Mouse (Mus musculus): ENCODE measurements at regions not wholly inside any gene's neighbourhood (a gene's known extent, or its start where the extent isn't known, plus 50 kb on each side); places are given as distances from the start of the nearest gene placed in this dataset.

DNA sequence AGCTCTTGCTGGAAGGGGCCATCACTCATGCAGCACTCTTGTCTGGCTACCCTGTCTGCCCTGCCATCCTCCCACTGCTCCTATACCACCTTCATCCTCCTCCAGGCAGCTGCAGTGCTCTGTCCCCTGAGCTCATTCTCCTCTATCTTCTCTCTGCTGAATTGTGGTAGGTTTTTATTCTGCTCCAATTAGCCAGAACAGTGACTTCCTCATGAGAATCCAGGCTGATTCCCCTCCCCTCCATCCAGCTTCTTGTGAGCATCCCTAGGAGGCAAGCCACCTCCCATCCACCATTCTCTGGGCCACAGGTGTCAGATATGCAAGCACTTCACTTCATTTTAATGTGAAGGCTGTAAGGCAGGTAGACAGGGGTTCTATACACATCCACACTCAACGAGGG, 132.1 kb downstream of the Wscd1 start:
- Histone ChIP-seq H3K4me2 (no peak overlapping the region), H3K9ac (no peak overlapping the region), H3K4me1 (no peaks in the 10 kb centered on the region), H3K4me3 (replicated peaks) (no peak overlapping the region), H3K9me3 (no peaks in the 10 kb centered on the region), H3K36me3 (replicated peaks) (no peaks in the 10 kb centered on the region), H3K27ac (no peak overlapping the region), H3K27me3 (no peaks in the 10 kb centered on the region)
- ATAC-seq (ENCODE audit: low FRiP score): no peak
- 58% methylated on average over 1 of the region's 1 CpGs for WGBS

DNA sequence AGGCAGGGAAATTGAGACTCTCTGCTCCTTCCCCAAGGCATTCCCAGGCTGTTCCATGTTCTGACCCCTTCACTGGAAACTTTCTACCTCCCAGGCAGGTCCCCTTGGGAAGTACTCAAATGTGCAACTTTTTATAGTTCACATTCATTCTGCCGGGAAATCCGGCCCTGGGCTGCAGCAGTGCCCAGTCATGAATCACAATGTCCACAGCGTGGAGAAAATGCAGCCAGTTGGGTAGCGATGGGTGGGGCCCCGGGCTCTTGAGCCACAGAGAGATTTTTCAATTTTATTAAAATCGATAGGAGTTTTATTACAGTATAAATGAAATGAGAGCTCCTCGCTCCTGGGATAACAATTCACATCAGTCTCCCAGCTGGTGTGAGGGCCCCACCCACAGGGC, 121.6 kb downstream of the Wscd1 start:
- WGBS: 81% methylated on average over 7 of the region's 7 CpGs
- Histone ChIP-seq H3K4me1 (no peaks in the 10 kb centered on the region), H3K27ac (no peak overlapping the region), H3K27me3 (no peaks in the 10 kb centered on the region), H3K9me3 (no peaks in the 10 kb centered on the region), H3K4me2 (no peak overlapping the region), H3K36me3 (replicated peaks) (no peaks in the 10 kb centered on the region), H3K9ac (no peak overlapping the region), H3K4me3 (replicated peaks) (no peak overlapping the region)
- ATAC-seq (ENCODE audit: low FRiP score): no peak

DNA sequence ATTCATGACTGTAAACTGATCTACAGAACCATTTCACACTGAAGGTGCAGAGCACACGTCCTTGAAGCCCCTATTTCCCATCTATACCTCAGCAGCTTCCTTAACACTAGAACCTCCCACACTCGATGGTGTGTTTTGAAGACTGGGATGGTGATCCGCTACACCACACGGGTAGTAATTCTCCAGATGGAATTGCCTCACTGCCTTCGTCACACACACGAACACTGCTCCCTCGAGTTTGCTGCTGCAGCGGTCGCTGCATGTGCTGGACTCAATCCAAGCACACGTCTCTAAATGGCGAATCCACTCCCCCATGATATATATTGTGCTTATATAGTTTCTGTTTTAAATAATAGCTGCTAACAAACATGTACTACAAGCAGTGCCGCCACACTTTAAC, 117.0 kb downstream of the Wscd1 start:
- H3K4me2 ChIP-seq: no peak overlapping the region
- no peak overlapping the region for H3K27ac ChIP-seq
- H3K36me3 ChIP-seq (replicated peaks): no peaks in the 10 kb centered on the region
- no peak for ATAC-seq (ENCODE audit: low FRiP score)
- no peak overlapping the region for H3K4me3 ChIP-seq (replicated peaks)
- H3K4me1 ChIP-seq: no peaks in the 10 kb centered on the region
- WGBS: 82% methylated on average over 12 of the region's 12 CpGs
- H3K9ac ChIP-seq: no peak overlapping the region
- H3K27me3 ChIP-seq: no peaks in the 10 kb centered on the region
- H3K9me3 ChIP-seq: no peaks in the 10 kb centered on the region

DNA sequence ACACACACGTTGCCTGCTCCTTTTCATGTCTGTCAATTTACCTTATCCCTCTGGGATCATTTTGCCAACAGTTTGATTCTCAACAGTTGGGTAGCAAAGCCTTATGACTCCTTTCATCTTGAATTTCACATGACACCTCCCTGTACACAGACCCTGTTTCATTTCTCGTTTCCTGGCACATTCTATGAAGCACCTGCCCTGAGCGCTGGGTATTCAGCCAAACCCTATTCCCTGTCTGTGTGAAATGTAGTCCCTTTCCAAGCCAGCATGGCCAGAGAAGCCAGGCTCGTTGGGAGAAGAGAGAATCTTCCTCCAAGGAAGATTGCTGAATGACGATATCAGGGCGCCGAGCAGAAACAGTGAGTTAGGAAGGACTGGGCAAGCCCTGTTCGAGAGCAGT, 108.2 kb downstream of the Wscd1 start:
- Histone ChIP-seq H3K9ac (no peak overlapping the region), H3K36me3 (replicated peaks) (no peaks in the 10 kb centered on the region), H3K4me2 (no peak overlapping the region), H3K9me3 (no peaks in the 10 kb centered on the region), H3K4me3 (replicated peaks) (no peak overlapping the region), H3K27ac (no peak overlapping the region), H3K4me1 (no peaks in the 10 kb centered on the region), H3K27me3 (no peaks in the 10 kb centered on the region)
- WGBS: 87% methylated on average over 8 of the region's 8 CpGs
- no peak for ATAC-seq (ENCODE audit: low FRiP score)

DNA sequence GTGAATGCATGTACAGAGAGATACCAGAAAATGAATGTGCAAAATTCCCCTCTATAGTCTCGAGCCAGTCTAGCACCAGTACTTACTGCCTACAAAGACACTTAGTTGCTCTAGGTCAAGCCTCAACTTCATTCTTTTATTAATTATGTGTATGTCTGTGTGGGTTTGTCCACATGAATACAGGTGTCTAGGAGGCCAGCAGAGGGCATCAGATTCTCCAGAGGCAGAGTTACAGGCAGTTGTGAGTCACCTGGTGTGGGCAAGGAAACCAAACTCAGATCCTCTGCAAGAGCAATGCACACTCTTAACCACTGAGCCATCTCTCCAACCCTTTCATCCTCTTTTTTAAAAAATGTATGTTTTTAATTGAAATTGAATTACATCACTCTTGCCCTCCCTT, 105.8 kb downstream of the Wscd1 start:
- no peak overlapping the region for H3K4me3 ChIP-seq (replicated peaks)
- no peaks in the 10 kb centered on the region for H3K9me3 ChIP-seq
- no peaks in the 10 kb centered on the region for H3K27me3 ChIP-seq
- H3K9ac ChIP-seq: no peak overlapping the region
- WGBS: 82% methylated on average over 1 of the region's 1 CpGs
- H3K4me1 ChIP-seq: no peaks in the 10 kb centered on the region
- H3K4me2 ChIP-seq: no peak overlapping the region
- no peak for ATAC-seq (ENCODE audit: low FRiP score)
- no peak overlapping the region for H3K27ac ChIP-seq
- H3K36me3 ChIP-seq (replicated peaks): no peaks in the 10 kb centered on the region

DNA sequence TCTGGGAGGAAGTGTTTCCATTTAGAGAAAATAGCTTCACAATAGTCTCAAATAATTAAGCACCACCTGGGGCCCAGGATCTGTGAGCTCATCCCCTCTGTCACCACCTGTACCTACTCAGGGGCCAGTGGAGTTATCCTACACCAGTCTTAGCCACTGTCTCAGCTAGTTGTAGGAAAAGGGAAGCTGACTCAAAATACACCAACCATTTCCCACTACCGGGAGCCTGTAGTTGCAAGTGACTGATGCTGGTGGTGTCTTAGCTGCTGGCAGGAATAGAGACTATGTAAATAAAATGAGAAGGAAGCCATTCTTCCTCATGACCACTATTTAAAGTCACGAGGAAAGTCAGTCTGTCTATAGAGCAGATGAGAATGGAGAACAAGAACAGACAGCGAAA, 105.3 kb downstream of the Wscd1 start:
- WGBS: 87% methylated on average over 3 of the region's 3 CpGs
- H3K9ac ChIP-seq: no peak overlapping the region
- no peaks in the 10 kb centered on the region for H3K4me1 ChIP-seq

DNA sequence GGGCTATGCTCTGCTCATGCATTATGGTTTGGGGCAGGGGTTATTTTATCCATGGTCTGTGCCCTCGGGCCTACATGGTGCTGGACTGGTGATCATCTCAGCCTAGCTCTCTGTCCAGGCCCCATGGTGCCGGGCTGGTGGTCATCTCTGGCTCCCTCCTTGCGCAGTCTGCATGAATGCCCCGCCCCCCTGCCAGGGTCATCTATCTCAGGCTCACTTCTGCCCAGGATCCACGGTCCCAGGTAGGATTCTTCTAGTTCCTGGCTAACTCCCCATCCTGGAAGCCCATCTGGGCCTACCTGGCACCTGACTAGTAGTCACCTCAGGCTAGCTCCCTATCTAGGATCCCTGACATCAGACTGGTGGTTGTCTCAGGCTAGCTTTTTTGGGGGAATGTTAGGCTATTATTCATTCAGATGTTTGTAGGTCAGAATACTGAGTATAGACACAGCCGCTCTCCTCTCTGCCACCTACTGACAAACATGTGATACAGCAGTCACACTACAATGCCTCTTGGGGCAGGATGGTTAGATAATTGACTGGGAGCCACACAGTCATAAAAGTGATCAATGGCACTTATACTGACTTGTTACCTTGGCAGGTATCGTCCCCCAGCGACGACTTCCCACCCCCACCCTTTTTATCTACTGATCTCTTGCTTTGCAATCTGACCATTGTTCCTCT, 98.1 kb downstream of the Wscd1 start:
- WGBS: 68% methylated on average over 9 of the region's 9 CpGs
- Histone ChIP-seq H3K4me3 (replicated peaks) (no peak overlapping the region), H3K9ac (no peak overlapping the region), H3K4me1 (no peaks in the 10 kb centered on the region; the same call in 1 of the 2 replicates), H3K9me3 (no peaks in the 10 kb centered on the region), H3K27me3 (no peaks in the 10 kb centered on the region), H3K4me2 (no peak overlapping the region), H3K27ac (no peak overlapping the region), H3K36me3 (replicated peaks) (no peaks in the 10 kb centered on the region)
- no peak for ATAC-seq (ENCODE audit: low FRiP score)

More for the DNA sequence above, 105.3 kb downstream of the Wscd1 start:
- H3K36me3 ChIP-seq (replicated peaks): no peaks in the 10 kb centered on the region
- no peak overlapping the region for H3K4me2 ChIP-seq
- no peak overlapping the region for H3K4me3 ChIP-seq (replicated peaks)
- no peak for ATAC-seq (ENCODE audit: low FRiP score)
- H3K9me3 ChIP-seq: no peaks in the 10 kb centered on the region
- H3K27me3 ChIP-seq: no peaks in the 10 kb centered on the region
- no peak overlapping the region for H3K27ac ChIP-seq

DNA sequence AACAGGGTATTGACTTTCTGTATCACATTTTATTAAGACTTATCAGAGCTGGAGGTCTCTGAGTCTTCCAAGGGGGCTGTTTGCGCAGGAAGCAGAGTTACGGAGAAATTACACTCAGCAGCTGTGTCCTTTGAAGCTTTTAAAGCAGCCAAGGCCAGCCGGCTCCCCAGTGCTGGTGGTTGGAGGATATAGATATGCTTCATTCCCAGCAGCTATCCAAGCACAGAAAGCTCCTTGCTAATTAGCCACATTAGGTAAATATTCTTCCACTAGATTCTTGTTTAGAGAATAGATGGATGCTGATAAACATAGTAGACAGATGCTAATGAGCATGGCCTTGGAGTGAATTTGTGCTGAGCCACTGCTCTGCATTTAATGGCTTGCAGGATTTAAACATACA, 96.8 kb downstream of the Wscd1 start:
- Histone ChIP-seq H3K27ac (no peak overlapping the region), H3K9ac (no peak overlapping the region), H3K4me1 (no peaks in the 10 kb centered on the region; the same call in 1 of the 2 replicates), H3K4me3 (replicated peaks) (no peak overlapping the region), H3K9me3 (no peaks in the 10 kb centered on the region), H3K4me2 (no peak overlapping the region), H3K27me3 (no peaks in the 10 kb centered on the region), H3K36me3 (replicated peaks) (no peaks in the 10 kb centered on the region)
- 52% methylated on average over 3 of the region's 3 CpGs for WGBS
- ATAC-seq (ENCODE audit: low FRiP score): no peak

DNA sequence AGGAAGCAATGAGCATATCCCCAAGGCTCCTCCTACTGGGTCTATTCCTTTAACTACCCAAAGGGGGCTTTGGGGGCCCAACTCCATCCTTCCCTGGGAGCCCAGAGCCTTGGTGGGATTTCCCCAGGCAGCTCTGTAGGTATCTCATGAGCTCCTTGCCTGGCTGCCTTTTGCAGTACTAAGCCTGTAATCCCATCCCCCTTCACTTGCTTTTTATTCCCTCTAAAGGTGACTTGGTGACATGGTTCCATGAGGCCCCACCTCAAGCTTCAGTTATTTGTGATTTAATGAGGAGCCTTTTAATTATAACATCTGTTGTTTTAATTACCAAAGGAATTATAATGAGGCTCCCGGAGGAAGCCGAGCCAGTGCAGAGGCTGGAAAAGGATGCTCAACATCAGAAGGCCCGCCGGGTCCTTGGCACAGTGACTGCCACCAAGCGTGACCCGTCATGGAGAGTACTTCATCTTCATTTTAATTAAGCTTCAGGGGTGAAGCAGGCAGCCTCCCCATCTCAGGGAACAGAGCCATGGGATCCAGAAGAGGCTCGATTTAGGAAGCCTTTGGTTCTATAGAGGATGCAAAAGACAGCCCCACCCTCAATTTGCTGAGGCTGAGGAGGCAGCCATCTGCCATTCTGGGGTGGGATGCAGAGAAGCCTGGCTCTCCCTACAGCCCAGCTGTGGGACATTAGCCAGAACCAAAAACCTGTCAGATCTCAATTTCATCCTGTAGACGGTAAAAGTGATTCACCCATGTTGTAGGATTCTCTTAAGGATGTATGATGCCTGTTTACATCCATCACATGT, 91.1 kb downstream of the Wscd1 start:
- WGBS: 42% methylated on average over 8 of the region's 8 CpGs
- Histone ChIP-seq H3K9ac (no peak overlapping the region), H3K27ac (no peak overlapping the region), H3K4me3 (replicated peaks) (no peak overlapping the region), H3K4me1 (no peaks in the 10 kb centered on the region), H3K27me3 (no peaks in the 10 kb centered on the region), H3K36me3 (replicated peaks) (no peaks in the 10 kb centered on the region), H3K4me2 (no peak overlapping the region), H3K9me3 (no peaks in the 10 kb centered on the region)
- no peak; the same call in 1 of the 2 replicates for ATAC-seq (ENCODE audit: low FRiP score)
